Mouse (Mus musculus) lung, postnatal 0 days (tissue): Measurements from ENCODE around the gene Erp44. TPM values are rescaled to one million over a fixed set of nuclear protein-coding genes. Genes with fewer than 3 reads are reported as not detected.

ENCODE experiments used
- ATAC-seq: fragments of 200-750 bp; cut with Nextera tagmentation; 2 replicates; pipeline ENCODE4 v1.8.0; 2017; ENCODE audit warnings: moderate library complexity
- DNase-seq: peaks from one replicate; pipeline ENCODE4 v3.0.0-alpha.2; 2016; ENCODE audit warnings: low spot score
- H3K27ac ChIP-seq: fragments of 300-500 bp; sonication (generic); 2 replicates; pipeline ENCODE4 v1.5.1; 2014; ENCODE audit warnings: antibody characterized with exemption, mild to moderate bottlenecking, low read length, mixed read lengths
- H3K27me3 ChIP-seq: fragments of 300-500 bp; sonication (generic); replicated peaks from 2 replicates; pipeline ENCODE4 v1.6.1; 2014; ENCODE audit warnings: low read length, mixed read lengths; ENCODE audit not compliant: insufficient read depth
- H3K36me3 ChIP-seq: fragments of 300-500 bp; sonication (generic); 2 replicates; pipeline ENCODE4 v1.6.1; 2014; ENCODE audit warnings: low read length, mixed read lengths; ENCODE audit not compliant: insufficient read depth
- H3K4me1 ChIP-seq: fragments of 300-500 bp; sonication (generic); 2 replicates; pipeline ENCODE4 v1.6.1; 2014; ENCODE audit warnings: antibody characterized with exemption, low read depth, low read length, mixed read lengths; ENCODE audit not compliant: insufficient read depth
- H3K4me2 ChIP-seq: fragments of 300-500 bp; sonication (generic); replicated peaks from 2 replicates; pipeline ENCODE4 v1.6.1; 2014; ENCODE audit warnings: low read depth, mild to moderate bottlenecking, low read length, moderate library complexity, mixed read lengths
- H3K4me3 ChIP-seq: fragments of 300-500 bp; sonication (generic); 2 replicates; pipeline ENCODE4 v1.5.1; 2014; ENCODE audit warnings: low read depth, low read length
- H3K9ac ChIP-seq: fragments of 300-500 bp; sonication (generic); replicated peaks from 2 replicates; pipeline ENCODE4 v1.6.1; 2014; ENCODE audit warnings: low read depth, mild to moderate bottlenecking
- H3K9me3 ChIP-seq: fragments of 300-500 bp; sonication (generic); 2 replicates; pipeline ENCODE4 v1.6.1; 2016; ENCODE audit warnings: low read length, mixed read lengths
- CTCF ChIP-seq: IDR thresholded peaks from 2 replicates; pipeline ENCODE4 v1.5.1; 2016; ENCODE audit warnings: antibody characterized with exemption, mild to moderate bottlenecking
- EP300 ChIP-seq: IDR thresholded peaks from 2 replicates; pipeline ENCODE4 v1.6.1; 2016; ENCODE audit warnings: antibody characterized with exemption, mild to moderate bottlenecking, control low read depth
- WGBS: fragments of 180-500 bp; shearing (Covaris S2); extraction: QIAGEN DNeasy Blood & Tissue Kit; methylation state at CpG from one replicate; pipeline ENCODE4 v1.1.7; 2014; 5-methylcytosine and 5-hydroxymethylcytosine counted together
- microRNA counts: library from miRNA; unstranded; fragments of <30 nt; microRNA quantifications from one replicate; lab custom pipeline; 2015
- microRNA-seq: library from miRNA; unstranded; fragments of <30 nt; microRNA quantifications from one replicate; pipeline ENCODE4, GENCODE M21; 2016
- polyA plus RNA-seq: library from polyadenylated mRNA; unstranded; fragments of >200 nt; fragmentation: Nextera tagmentation; extraction: Ambion mirVana; gene quantifications from 2 replicates; pipeline ENCODE4 v1.2.1, GENCODE M21; 2015

The Erp44 gene
- polyA plus RNA-seq, 1 experiment from 2014 or later: 72.4 TPM

DNA sequence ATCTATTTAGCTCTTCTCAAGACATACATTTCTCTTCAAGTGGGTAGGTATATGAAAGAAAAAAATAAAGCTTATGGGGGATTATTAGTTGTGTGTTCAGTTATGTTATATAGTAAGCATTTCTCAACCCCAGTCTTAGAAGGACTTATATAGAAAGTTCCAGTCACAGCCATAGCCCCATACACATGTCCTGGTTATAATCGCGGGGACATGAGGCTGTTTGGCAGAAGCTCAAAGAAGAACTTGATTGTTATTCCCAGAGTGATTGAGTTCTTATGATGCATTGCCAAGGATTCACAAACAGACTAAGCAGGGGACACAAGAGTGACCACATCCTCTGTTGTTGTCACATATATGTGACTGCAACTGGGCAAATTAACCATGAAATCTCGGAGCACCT, 103.7 kb downstream of the Erp44 start:
- 70% methylated on average over 3 of the region's 3 CpGs for WGBS
- Histone ChIP-seq H3K4me2 (no peak overlapping the region), H3K27me3 (no peaks in the 10 kb centered on the region), H3K9me3 (no peaks in the 10 kb centered on the region), H3K4me3 (no peak overlapping the region), H3K36me3 (0 out of 2 replicates have a peak, but pooled peaks cover 3% of the 10 kb centered on the region), H3K9ac (no peak overlapping the region), H3K27ac (no peak overlapping the region), H3K4me1 (no peaks in the 10 kb centered on the region)
- DNase-seq (no peak), ATAC-seq (no peak; the same call in 1 of the 2 replicates)
- TF ChIP-seq EP300 (no peak), CTCF (no peak)

DNA sequence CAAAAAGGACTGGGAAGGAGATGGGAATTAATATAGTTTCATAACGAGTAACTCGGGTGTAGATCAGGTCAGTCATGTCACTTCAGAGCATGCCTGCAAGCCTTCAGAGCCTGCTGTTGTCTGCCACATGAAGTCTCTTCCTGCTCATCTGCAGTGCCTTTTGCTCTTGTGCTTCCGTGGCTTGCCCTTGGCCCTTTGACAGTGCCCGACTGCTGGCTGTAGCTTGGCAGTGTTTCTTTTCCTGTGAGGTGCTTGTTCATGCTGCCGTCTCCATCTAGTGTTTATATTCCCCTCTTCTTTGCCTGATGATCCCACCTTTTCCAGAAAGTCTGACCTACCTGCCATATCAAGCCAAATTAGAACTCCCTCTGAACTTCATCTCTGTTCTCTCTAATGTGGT, 115.5 kb downstream of the Erp44 start:
- 72% methylated on average over 5 of the region's 5 CpGs for WGBS
- no peak overlapping the region for H3K4me3 ChIP-seq
- H3K9ac ChIP-seq: no peak overlapping the region
- no peak for ATAC-seq
- no peak overlapping the region for H3K27ac ChIP-seq
- no peak for DNase-seq
- peaks cover 3% of the 10 kb centered on the region; the same call in 1 of the 2 replicates for H3K36me3 ChIP-seq
- TF ChIP-seq CTCF (no peak), EP300 (no peak)
- H3K9me3 ChIP-seq: no peaks in the 10 kb centered on the region
- no peaks in the 10 kb centered on the region for H3K4me1 ChIP-seq
- no peak overlapping the region for H3K4me2 ChIP-seq
- H3K27me3 ChIP-seq: no peaks in the 10 kb centered on the region

DNA sequence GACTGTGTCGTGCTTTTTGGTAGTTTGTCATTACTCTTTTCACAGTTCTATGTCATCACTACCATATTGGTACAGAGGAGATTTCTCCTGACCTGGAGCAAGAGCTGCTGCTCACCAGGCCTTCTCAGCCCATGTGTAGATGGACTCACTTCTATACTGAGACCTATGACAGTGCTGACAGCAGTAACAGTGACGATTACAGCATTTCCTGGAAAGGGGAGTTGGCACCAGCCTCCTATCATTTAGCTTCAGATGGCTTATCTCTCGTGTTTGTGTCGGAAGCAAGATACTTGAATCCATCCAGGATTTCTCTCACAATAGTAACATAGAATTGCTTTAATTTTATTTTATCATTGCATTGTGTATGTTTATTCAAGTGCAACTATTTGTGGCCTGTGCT, 119.0 kb downstream of the Erp44 start:
- no peak for DNase-seq
- Histone ChIP-seq H3K27me3 (no peaks in the 10 kb centered on the region), H3K9ac (no peak overlapping the region), H3K27ac (no peak overlapping the region), H3K4me3 (no peak overlapping the region), H3K4me1 (no peaks in the 10 kb centered on the region), H3K9me3 (no peaks in the 10 kb centered on the region), H3K4me2 (no peak overlapping the region), H3K36me3 (no peaks in the 10 kb centered on the region; the same call in 1 of the 2 replicates)
- whole genome bisulfite sequencing: 65% methylated on average over 4 of the region's 4 CpGs
- TF ChIP-seq CTCF (no peak), EP300 (no peak)
- ATAC-seq: no peak

DNA sequence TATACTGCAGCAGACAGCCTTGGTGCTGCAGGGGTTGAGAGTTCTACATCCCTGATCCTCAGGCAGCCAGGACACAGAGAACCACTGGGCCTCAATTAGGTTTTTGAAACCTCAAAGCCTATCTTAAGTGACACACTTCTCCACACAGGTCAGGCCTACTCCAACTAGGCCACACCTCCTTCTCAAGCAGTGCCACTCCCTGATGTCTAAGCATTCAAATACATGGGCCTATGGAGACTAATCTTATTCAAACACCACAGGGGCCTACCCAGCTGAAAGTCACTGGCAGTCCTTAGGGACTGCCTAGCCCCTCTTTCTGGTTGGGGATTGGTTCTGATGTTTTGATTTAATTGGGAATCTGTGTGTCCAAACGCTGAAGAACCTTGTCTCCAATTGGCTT, 123.5 kb downstream of the Erp44 start:
- Histone ChIP-seq H3K27ac (no peak overlapping the region), H3K9me3 (no peaks in the 10 kb centered on the region), H3K36me3 (no peaks in the 10 kb centered on the region), H3K4me3 (no peak overlapping the region), H3K27me3 (no peaks in the 10 kb centered on the region), H3K4me1 (no peaks in the 10 kb centered on the region), H3K4me2 (no peak overlapping the region), H3K9ac (no peak overlapping the region)
- ATAC-seq: peak; percentile 91
- 63% methylated on average over 1 of the region's 1 CpGs for WGBS
- peak; percentile 57 for DNase-seq
- TF ChIP-seq EP300 (no peak), CTCF (no peak)

DNA sequence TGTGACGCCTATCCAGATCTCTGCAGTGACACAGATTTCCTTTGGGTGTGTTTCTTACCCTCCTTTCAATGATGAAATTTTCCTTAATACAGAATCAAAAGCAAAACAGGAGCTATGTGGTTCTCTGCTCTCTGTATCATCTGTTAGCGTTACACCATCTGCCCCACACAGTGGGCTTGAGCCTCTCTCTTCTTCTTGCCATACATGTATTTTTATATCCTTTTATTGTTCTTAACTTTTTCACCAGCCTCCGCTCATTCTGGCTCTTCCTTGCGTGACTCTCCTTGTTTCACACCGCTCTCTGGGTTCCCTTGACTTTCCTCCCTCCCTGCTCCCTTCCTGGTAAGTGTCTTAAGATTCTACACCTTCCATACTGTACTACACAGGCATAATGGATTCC, 126.1 kb downstream of the Erp44 start:
- ATAC-seq (no peak), DNase-seq (no peak)
- Histone ChIP-seq H3K27ac (no peak overlapping the region), H3K9ac (no peak overlapping the region), H3K4me2 (no peak overlapping the region), H3K9me3 (no peaks in the 10 kb centered on the region), H3K27me3 (no peaks in the 10 kb centered on the region), H3K4me3 (no peak overlapping the region), H3K36me3 (no peaks in the 10 kb centered on the region), H3K4me1 (no peaks in the 10 kb centered on the region)
- 92% methylated on average over 5 of the region's 5 CpGs for WGBS
- TF ChIP-seq EP300 (no peak), CTCF (no peak)

DNA sequence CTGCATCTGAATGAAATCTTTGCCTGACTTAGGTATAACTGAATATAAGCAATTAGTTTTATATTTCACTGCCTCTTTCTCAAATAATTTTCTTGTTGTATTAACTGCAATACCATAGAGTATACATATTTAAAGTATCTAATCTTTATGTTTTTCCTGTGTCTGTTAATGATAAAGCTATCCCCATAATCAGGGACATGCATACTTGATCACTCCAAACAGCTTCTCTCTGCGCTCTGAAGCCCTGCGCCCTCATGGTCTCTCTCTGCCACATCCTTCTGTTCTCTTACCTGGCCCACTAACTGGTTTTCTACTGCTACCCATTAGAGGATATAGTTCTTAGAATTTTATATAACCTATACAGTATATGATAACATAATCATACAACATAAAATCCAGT, 129.9 kb downstream of the Erp44 start:
- Histone ChIP-seq H3K27me3 (no peaks in the 10 kb centered on the region), H3K4me3 (no peak overlapping the region), H3K9ac (no peak overlapping the region), H3K4me2 (no peak overlapping the region), H3K27ac (no peak overlapping the region), H3K9me3 (no peaks in the 10 kb centered on the region), H3K36me3 (no peaks in the 10 kb centered on the region), H3K4me1 (no peaks in the 10 kb centered on the region)
- WGBS: 92% methylated on average over 2 of the region's 2 CpGs
- DNase-seq: no peak
- ATAC-seq: no peak
- TF ChIP-seq EP300 (no peak), CTCF (no peak)

MicroRNA genes within 50 kb of the gene (microRNA counts, 519-probe panel; counts per million panel counts)
- not detected for microRNA mmu-miR-1958 (lab: Ali Mortazavi, UCI)

Small RNA genes lying within 50 kb of the gene (microRNA-seq; reads per million reads assigned to microRNA genes)
- gene Mir1958: not detected

Other genes starting within 250 kb of the Erp44 start
- gene Nr4a3, start 234.4 kb downstream of the Erp44 start, polyA plus RNA-seq: 0.14 and 0.15 TPM in 2 replicates
- 30.4 and 34.4 TPM in 2 replicates for gene Stx17, start 154.6 kb downstream of the Erp44 start, polyA plus RNA-seq
- 3.5 and 4.5 TPM in 2 replicates for gene Invs, start 202 bp upstream of the Erp44 start, polyA plus RNA-seq
- gene Tex10, start 193.9 kb upstream of the Erp44 start, polyA plus RNA-seq: 17.2 and 19.9 TPM in 2 replicates